Mouse (Mus musculus) cerebellum, adult 18-20 months (tissue): ENCODE results near the gene Gpx6.

Source experiments
- DNase-seq, 2 experiments: peaks; one replicate each; pipeline ENCODE4 v3.0.0; 2021

Gpx6 gene

GRCm38 (mm10) chr13:21311926-21312325 lies at the start of gene Gpx6:
Gene Gpx6 (plus strand): TSS chr13:21312125.
- DNase-seq = no peak

DNA sequence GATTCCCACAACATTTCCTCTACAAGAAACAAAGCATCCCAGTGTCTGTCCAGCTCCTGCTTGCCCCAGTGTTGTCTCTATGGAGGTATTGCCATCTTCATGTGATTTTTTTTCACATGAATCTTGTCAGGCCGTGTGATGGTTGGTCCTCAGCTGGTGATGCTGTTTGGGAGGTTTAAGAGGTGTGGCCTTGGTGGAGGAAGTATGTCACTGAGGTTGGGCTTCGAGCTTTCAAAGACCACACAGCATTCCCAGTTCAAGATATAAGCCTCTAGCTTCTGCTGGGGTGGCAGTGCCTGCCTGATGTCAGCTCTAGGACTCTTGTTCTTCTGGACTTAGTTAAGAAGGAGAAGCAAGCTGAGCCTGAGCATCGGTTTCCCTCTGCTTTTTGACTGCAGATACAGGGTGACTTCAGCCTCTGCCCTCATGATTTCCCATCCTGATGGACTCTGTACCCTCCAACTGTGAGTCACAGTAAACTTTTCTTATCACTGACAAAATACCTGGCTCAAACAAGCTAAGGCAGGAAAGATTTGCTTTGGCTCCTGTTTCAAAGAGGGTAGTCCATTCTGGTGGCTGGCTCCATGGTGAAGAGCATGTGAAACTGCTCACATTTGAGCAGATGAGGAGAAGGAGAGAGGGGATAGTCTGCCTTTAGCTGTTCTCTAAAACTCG lies 49.0 kb upstream of the Gpx6 start:
- no peak for DNase-seq

GRCm38 (mm10) chr13:21263910-21264309 lies 48.0 kb upstream of the Gpx6 start:
- DNase-seq = no peak

- peak; percentile 14 to 36 for DNase-seq
These were observed 47.6 kb upstream of the Gpx6 start for GRCm38 (mm10) chr13:21264366-21264765.

DNA sequence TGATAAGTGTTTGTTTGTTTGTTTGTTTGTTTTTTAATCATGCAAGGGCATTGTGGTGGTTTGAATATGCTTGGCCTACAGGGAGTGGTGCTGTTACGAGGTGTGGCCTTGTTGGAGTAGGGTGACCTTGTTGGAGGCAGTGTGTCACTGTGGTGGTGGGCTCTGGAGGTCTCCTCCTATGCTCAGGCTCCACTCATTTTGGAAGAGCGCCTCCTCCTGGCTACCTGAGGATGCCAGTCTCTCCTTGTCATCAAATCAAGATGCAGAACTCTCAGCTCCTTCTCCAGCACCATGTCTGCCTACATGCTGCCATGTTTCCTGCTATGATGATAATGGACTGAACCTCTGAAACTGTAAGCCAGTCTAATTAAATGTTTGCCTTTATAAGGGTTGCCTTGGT lies 46.2 kb upstream of the Gpx6 start:
- DNase-seq = no peak

GRCm38 (mm10) chr13:21267541-21267940 lies 44.4 kb upstream of the Gpx6 start:
- DNase-seq = no peak

- no peak for DNase-seq
These were observed 43.7 kb upstream of the Gpx6 start for GRCm38 (mm10) chr13:21268262-21268661.

GRCm38 (mm10) chr13:21275021-21275814 lies 36.7 kb upstream of the Gpx6 start:
- DNase-seq = peak; percentile 52 to 53

DNA sequence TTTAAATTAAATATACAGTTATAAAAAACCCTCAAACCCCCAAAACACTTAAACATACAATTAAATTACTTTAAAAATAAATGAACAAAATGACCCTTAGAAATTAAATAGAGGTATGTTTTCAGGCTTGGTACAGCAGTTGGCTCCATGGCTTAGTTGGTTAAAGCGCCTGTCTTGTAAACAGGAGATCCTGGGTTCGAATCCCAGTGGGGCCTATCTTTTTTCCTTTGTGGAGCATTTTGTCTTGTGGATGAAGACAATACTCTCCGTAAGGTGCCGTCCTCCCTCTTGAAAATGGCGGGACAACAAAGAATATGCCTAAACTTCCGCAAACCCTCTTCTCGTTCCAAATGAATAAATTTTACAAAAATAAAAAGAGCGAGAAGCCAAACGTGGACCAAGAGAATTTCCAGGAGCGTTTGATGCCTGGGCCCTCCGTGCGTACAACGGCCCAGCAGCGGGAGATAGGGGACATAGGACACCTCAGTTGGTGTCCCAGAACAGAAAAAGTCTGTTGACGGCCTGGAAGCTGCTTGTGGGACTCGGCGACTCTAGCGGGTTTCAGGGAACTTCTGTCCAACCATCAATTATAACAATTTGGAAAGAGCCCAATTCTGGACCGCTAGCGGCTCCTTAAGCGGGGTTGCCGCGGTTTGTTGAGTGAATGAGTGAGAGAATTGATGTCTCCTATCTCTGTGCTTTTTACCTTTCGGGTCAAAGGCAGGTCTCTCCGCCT lies 35.9 kb upstream of the Gpx6 start:
- peak; percentile 88 to 90 for DNase-seq

GRCm38 (mm10) chr13:21276551-21276950 lies 35.4 kb upstream of the Gpx6 start:
- DNase-seq = no peak

- peak in 1 of 2 experiments; percentile 8 for DNase-seq
These were observed 32.8 kb upstream of the Gpx6 start for GRCm38 (mm10) chr13:21279076-21279475.

GRCm38 (mm10) chr13:21279559-21279958 lies 32.4 kb upstream of the Gpx6 start:
- DNase-seq = peak; percentile 82 to 92

DNA sequence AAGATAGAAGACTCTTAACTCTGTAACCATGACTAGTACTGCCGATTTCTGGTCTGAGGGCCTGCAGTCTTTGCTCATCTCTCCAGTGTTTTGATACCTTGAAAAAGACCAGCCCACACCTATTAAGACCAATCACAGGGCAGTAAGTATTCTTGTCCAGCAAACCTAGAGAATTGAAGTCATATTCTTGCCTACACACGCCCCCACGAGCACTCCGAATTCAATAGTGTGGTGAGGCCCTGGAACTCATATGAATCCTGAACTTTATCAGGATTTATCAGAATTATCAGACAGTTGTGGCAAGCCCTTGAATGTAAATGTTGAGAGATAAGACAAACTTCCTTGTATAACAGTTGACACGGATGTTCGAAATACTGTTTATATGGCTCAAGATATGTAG lies 19.3 kb upstream of the Gpx6 start, which contains the start of gene Gpx5:
Gpx5 (minus strand) TSS at position 101 of the 400 bp plus-strand sequence.
- DNase-seq = no peak

GRCm38 (mm10) chr13:21298557-21298956 lies 13.4 kb upstream of the Gpx6 start:
- DNase-seq = no peak

DNA sequence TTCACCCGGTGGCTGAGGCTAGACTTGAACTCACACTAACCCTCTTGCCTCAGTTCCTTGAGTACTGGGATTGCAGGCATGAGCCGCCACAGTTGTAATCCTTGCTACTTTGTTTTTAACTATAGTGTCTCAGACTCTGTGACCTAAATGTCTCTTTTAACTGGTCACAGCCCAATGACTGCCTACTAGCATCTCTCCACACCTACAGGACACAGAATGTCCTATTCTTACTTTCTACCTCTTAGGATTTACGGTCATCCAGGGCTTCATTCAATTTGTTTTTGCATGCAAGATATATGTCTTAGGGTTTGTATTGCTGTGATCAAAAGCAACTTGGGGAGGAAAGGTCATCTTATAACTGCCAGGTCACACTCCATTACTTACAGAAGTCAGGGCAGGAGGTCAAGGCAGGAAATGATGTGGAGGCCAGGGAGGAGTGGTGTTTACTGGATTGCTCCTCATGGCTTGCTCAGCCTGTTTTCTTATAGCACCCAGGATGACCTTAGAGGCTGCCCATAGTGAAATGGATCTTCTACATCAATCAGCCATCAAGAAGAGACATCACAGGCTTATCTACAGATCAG lies 7.3 kb upstream of the Gpx6 start:
- no peak for DNase-seq

DNA sequence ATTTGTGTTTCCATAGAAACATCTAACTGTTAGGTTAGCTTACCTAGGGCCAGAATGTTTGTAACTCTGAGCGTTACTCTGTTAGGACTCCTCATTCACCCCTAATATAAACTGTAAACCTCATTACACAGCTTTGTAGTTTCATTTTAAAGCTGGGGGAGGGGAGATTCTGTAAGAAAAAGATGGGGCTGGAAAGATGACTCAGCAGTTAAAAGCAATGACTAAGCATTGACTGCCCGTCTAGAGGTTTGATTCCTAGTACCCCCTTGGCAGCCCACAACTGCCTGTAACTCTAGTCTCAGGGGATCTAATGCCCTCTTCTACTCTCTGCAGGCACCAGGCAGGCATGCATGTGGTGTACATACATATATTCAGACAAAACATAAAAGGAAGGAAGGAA lies 2.1 kb upstream of the Gpx6 start:
- no peak for DNase-seq

DNA sequence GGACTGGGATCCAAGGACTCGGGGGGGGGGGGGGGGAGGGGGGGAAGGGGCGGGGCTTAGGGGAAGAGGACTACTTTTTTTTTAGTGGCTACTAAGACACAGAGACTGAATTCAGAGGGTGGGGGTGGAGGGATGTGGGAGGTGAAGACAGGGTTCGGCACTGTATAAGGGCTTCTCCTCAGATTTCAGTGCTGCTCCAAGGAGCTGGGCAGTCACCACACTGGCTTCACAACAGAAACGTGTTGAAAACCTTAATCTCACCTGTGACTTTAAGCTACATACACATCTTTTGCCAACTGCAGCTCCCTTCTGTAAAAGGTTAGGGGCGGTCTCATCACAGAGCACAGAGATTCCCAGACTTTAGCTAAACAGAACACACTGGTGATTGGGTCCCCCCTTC lies 929 bp downstream of the Gpx6 start:
- no peak for DNase-seq

- no peak for DNase-seq
These were observed 2.0 kb downstream of the Gpx6 start for GRCm38 (mm10) chr13:21313903-21314302.

GRCm38 (mm10) chr13:21320262-21320661 lies 8.3 kb downstream of the Gpx6 start:
- no peak for DNase-seq

DNA sequence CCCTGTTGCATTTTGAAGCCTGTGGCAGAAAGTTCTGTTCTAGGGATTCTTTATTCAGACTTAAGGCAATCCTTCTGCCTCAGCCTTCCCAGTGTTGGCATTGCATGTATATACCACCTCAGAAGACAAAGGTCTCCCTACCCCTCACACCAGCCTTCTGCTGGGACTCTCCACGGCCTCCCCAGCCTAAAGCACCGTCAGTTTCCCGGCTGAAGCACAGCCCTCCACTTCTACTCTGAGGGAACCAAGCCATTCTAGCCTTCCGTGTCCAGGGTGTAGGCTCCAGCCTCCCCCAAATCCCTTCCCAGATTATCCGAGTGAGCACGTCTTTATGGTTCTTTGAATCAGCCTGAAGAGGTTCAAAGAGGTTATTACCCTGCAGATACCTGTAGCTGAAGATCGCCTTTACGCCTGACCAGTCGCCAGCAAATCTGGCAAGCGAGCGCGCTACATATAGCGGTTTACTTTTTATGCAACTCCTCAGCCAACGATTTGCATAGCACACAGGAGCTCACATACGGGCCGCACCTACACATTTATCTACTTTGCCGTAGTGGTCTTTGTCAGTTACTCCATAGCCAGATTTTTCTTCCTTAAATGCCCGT lies 10.1 kb downstream of the Gpx6 start:
- DNase-seq = peak; percentile 21 to 38

- DNase-seq = peak; percentile 69 to 73
These were observed 10.8 kb downstream of the Gpx6 start for GRCm38 (mm10) chr13:21322509-21323375.

- DNase-seq = no peak
These were observed 11.5 kb downstream of the Gpx6 start for GRCm38 (mm10) chr13:21323405-21323804.
